ENCODE assay signal across 8 mouse cellular contexts in the genomic region with DNA sequence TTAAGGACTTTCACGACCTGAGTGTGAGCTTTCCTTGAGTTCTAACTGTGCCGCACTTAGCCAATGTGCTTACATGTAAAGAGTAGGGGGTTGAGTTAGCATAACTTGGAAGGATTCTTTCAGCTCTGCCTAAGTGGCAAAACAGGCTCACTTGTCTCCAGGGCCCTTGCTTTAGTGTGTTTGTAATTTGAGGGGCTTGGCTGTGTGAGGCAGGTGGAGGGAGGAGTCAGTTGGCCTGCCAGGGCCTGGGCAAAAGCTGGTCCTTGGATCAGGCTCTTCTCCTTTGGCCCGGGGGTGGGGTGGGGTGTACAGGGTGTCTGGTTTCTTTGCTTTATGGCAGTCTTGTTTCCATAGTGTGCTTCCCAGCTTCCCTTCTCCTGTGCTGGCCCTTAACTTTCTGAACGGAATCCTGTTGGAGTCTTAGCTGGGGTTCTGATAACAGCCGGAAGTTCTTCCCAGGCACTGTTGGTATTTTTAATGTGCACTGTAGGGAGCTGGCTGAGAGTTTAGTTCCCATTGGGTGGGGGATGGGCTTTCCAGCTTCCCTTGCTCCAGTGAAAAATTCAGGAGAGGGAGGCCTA. TPM values are rescaled to one million over a fixed set of nuclear protein-coding genes. Genes with fewer than 3 reads are reported as not detected.
DNase-seq lines count a peak whose midpoint lies in the region; ATAC-seq lines count a peak whose summit lies in the region.

No protein-coding gene starts in this region.

- H3K4me2 ChIP-seq in embryonic facial prominence, embryonic 12.5 days (replicated peaks) = peak overlapping the region; percentile 94
- peak overlapping the region; percentile 96 for H3K4me2 ChIP-seq in heart, embryonic 13.5 days
- H3K4me2 ChIP-seq in kidney, embryonic 15.5 days = peak overlapping the region; percentile 79
- peak overlapping the region; percentile 76 for H3K4me2 ChIP-seq in stomach, embryonic 16.5 days (ENCODE audit: low read depth, low read length)

- no peaks in the 10 kb centered on the region for H3K36me3 ChIP-seq in embryonic facial prominence, embryonic 12.5 days
- H3K36me3 ChIP-seq in heart, embryonic 13.5 days = peaks cover 8% of the 10 kb centered on the region; the same call in 1 of the 2 replicates
- 0 out of 2 replicates have a peak, but pooled peaks cover 5% of the 10 kb centered on the region for H3K36me3 ChIP-seq in kidney, embryonic 15.5 days
- H3K36me3 ChIP-seq in stomach, embryonic 16.5 days (ENCODE audit: control insufficient read depth, insufficient read depth, low read length) = no peaks in the 10 kb centered on the region

- H3K9ac ChIP-seq in embryonic facial prominence, embryonic 12.5 days = peak overlapping the region; percentile 37
- peak overlapping the region; percentile 79 for H3K9ac ChIP-seq in heart, embryonic 13.5 days
- H3K9ac ChIP-seq in kidney, embryonic 15.5 days = peak overlapping the region; percentile 40
- peak overlapping the region; percentile 58 for H3K9ac ChIP-seq in stomach, embryonic 16.5 days (ENCODE audit: low read length)

- H3K4me3 ChIP-seq in embryonic facial prominence, embryonic 12.5 days = peak overlapping the region; percentile 27
- peak overlapping the region; percentile 74 for H3K4me3 ChIP-seq in heart, embryonic 13.5 days
- H3K4me3 ChIP-seq in kidney, embryonic 15.5 days (replicated peaks) = peak overlapping the region; percentile 78
- peak overlapping the region; percentile 26 for H3K4me3 ChIP-seq in stomach, embryonic 16.5 days (replicated peaks; ENCODE audit: low read length)

- WGBS in embryonic facial prominence, embryonic 12.5 days = 15% methylated on average over 5 of the region's 5 CpGs
- 11% methylated on average over 5 of the region's 5 CpGs for whole genome bisulfite sequencing in heart, embryonic 13.5 days
- 9% methylated on average over 5 of the region's 5 CpGs for WGBS in kidney, embryonic 15.5 days
- WGBS in stomach, embryonic 16.5 days = 7% methylated on average over 5 of the region's 5 CpGs

- no peaks in the 10 kb centered on the region for H3K27me3 ChIP-seq in embryonic facial prominence, embryonic 12.5 days
- no peaks in the 10 kb centered on the region for H3K27me3 ChIP-seq in heart, embryonic 13.5 days (replicated peaks)
- no peaks in the 10 kb centered on the region for H3K27me3 ChIP-seq in kidney, embryonic 15.5 days
- no peaks in the 10 kb centered on the region for H3K27me3 ChIP-seq in stomach, embryonic 16.5 days (ENCODE audit: control insufficient read depth, insufficient read depth, low read length)

- H3K9me3 ChIP-seq in embryonic facial prominence, embryonic 12.5 days = no peaks in the 10 kb centered on the region
- no peaks in the 10 kb centered on the region for H3K9me3 ChIP-seq in heart, embryonic 13.5 days
- H3K9me3 ChIP-seq in kidney, embryonic 15.5 days (replicated peaks) = no peaks in the 10 kb centered on the region
- no peaks in the 10 kb centered on the region for H3K9me3 ChIP-seq in stomach, embryonic 16.5 days (replicated peaks; ENCODE audit: control insufficient read depth, low read length)

- peak overlapping the region; percentile 78 for H3K27ac ChIP-seq in embryonic facial prominence, embryonic 12.5 days
- peak overlapping the region; percentile 93 for H3K27ac ChIP-seq in heart, embryonic 13.5 days (replicated peaks)
- H3K27ac ChIP-seq in kidney, embryonic 15.5 days = peak overlapping the region; percentile 93
- H3K27ac ChIP-seq in stomach, embryonic 16.5 days (ENCODE audit: low read length) = peak overlapping the region; percentile 68

- DNase-seq in cerebellum, adult 11-12 months = peak; percentile 42
- DNase-seq in cerebellum, postnatal 4 days (ENCODE audit: low spot score in 2 of 2) = no peak
- peak; percentile 84 for DNase-seq in lung, postnatal 10 days
- DNase-seq in urinary bladder, postnatal 4 days (ENCODE audit: low spot score in 2 of 2) = no peak

- ATAC-seq in embryonic facial prominence, embryonic 12.5 days (ENCODE audit: insufficient number of reproducible peaks, insufficient read depth, low FRiP score, low TSS enrichment) = peak; percentile 38; the same call in 1 of the 2 replicates
- no peak; the same call in 1 of the 2 replicates for ATAC-seq in heart, embryonic 13.5 days (ENCODE audit: extremely low read depth, insufficient number of reproducible peaks, low FRiP score, low TSS enrichment)
- peak; percentile 45; the same call in 1 of the 2 replicates for ATAC-seq in kidney, embryonic 15.5 days (replicated peaks; ENCODE audit: low FRiP score)
- no peak for ATAC-seq in stomach, embryonic 16.5 days (ENCODE audit: insufficient read depth, low FRiP score)

- H3K4me1 ChIP-seq in embryonic facial prominence, embryonic 12.5 days = peaks cover 46% of the 10 kb centered on the region
- peaks cover 76% of the 10 kb centered on the region for H3K4me1 ChIP-seq in heart, embryonic 13.5 days
- H3K4me1 ChIP-seq in kidney, embryonic 15.5 days = peaks cover 60% of the 10 kb centered on the region
- H3K4me1 ChIP-seq in stomach, embryonic 16.5 days (ENCODE audit: control insufficient read depth, insufficient read depth, low read length) = peaks cover 41% of the 10 kb centered on the region

RNA-seq across cellular contexts. Expression of a gene that starts 11.5 kb away (rescaled TPM):
- polyA plus RNA-seq in embryonic facial prominence, embryonic 12.5 days (2016; fragmentation: Nextera tagmentation; extraction: Ambion mirVana) = 299 TPM in 2 replicates
- 249 and 267 TPM in 2 replicates for polyA plus RNA-seq in heart, embryonic 13.5 days (2015; fragmentation: Nextera tagmentation; extraction: Ambion mirVana)
- 299 and 308 TPM in 2 replicates for polyA plus RNA-seq in kidney, embryonic 15.5 days (2015; fragmentation: Nextera tagmentation; extraction: Ambion mirVana)
- polyA plus RNA-seq in stomach, embryonic 16.5 days (2015; fragmentation: Nextera tagmentation; extraction: Ambion mirVana) = 200 and 218 TPM in 2 replicates

RNA-seq across cellular contexts. Expression of a gene that starts 49.8 kb away (rescaled TPM):
- 16.7 and 18.7 TPM in 2 replicates for polyA plus RNA-seq in embryonic facial prominence, embryonic 12.5 days (2016; fragmentation: Nextera tagmentation; extraction: Ambion mirVana)
- 106 and 109 TPM in 2 replicates for polyA plus RNA-seq in heart, embryonic 13.5 days (2015; fragmentation: Nextera tagmentation; extraction: Ambion mirVana)
- polyA plus RNA-seq in kidney, embryonic 15.5 days (2015; fragmentation: Nextera tagmentation; extraction: Ambion mirVana) = 29.8 and 30.3 TPM in 2 replicates
- 20.4 and 22.9 TPM in 2 replicates for polyA plus RNA-seq in stomach, embryonic 16.5 days (2015; fragmentation: Nextera tagmentation; extraction: Ambion mirVana)

Comparison
In these comparisons a context has a peak if more than half of its experiments do, and no peak if none do; other contexts are left out.
1. DNase-seq: peak in cerebellum, adult 11-12 months (single experiment) and lung, postnatal 10 days (single experiment); none in cerebellum, postnatal 4 days (0 of 2) and urinary bladder, postnatal 4 days (0 of 2).
2. ATAC-seq: peak in embryonic facial prominence, embryonic 12.5 days (single experiment) and kidney, embryonic 15.5 days (single experiment); none in heart, embryonic 13.5 days (single experiment) and stomach, embryonic 16.5 days (single experiment).
3. H3K4me3 ChIP-seq: peak in every context shown above with its lines; median percentile 78 in kidney, embryonic 15.5 days; 74 in heart, embryonic 13.5 days; 27 in embryonic facial prominence, embryonic 12.5 days; 26 in stomach, embryonic 16.5 days.
4. Peak in every context shown above with its lines, with median percentiles within 50 percentile points of each other: H3K27ac ChIP-seq, H3K4me2 ChIP-seq and H3K9ac ChIP-seq.